Mouse (Mus musculus): ENCODE data around the gene C1galt1c1. TPM values are rescaled to one million over a fixed set of nuclear protein-coding genes. Genes with fewer than 3 reads are reported as not detected.

Gene C1galt1c1
- 20.2 and 22.2 TPM in 2 replicates for polyA plus RNA-seq (2016; fragmentation: Nextera tagmentation; extraction: Ambion mirVana)

DNA sequence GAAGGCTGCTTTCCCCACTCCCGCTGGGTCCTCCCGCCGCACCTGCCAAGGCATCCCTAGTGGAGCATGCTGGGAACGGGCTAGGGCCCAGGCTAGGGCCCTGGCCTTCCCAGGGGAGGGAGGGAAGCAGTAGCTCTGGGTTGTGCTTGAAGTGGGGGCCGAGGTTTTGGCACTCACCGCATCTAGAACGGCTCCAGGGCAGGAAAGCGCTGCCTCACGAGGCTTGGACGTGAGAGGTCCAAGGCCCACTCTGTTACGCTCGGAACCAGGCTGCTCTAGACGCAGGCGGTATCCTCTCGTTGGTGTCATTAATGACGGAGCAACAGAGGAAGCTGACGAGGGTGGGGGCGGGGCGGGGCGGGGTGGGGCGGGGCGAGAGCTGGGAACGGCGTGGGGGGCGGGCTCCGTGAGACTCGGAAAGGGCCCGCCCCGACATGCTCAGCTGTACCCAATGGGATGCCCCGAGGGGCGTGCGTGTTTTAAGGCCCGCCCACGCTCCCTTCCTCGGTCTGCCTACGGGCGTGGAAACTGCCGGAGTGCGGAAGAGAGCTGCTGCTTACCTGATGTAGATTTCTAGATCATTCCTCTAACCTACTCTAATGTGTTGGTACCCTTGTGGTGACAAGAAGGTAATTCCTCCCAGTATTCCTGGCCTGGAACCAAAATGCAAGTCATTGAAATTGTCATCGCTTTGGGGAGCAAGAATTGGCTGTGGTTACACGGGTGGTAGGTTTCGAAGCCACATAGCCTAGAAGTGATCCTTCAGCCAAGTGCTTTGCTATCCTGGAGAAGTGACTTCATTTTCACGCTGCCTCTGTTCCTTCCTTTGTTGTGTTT is at the start of gene C1galt1c1:
C1galt1c1 (minus strand) TSS at position 287 of the 837 bp plus-strand sequence.
- Histone ChIP-seq H3K4me3 (peak within 1 kb of the TSS; percentile 58), H3K9me3 (no peaks in the 10 kb centered on the region), H3K27me3 (ENCODE audit: insufficient read depth, poor library complexity, severe bottlenecking) (no peaks in the 10 kb centered on the region), H3K27ac (peak within 1 kb of the TSS; percentile 91), H3K36me3 (peaks cover 9% of the 10 kb centered on the region; the same call in 1 of the 2 replicates), H3K4me1 (replicated peaks) (peaks cover 7% of the 10 kb centered on the region; the same call in 1 of the 2 replicates)
- DNase-seq (ENCODE audit: low spot score): peak; percentile 87
- 22% methylated on average over 43 of the region's 43 CpGs for WGBS

DNA sequence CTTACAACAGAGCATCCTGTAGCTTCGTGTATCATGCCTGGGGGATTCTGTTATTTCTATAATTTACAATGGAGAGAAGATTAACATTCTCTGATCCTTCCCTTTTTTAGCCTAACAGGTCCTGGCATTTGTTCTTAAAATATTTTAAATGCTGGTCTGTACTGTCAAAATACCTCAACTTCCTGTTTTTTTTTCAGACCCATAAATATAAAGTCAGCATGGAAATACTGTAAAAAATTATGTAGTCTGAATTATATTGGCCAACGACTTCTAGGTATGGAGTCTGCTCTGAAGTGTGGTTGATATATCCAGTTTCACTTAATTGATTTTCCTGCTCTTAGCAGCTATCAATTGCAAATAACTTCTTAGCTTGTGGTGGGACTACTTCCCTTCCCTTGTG is 47.1 kb upstream of the C1galt1c1 start:
- no peak for DNase-seq (ENCODE audit: low spot score)
- H3K4me3 ChIP-seq: no peak overlapping the region
- no peaks in the 10 kb centered on the region for H3K4me1 ChIP-seq (replicated peaks)
- 67% methylated on average over 2 of the region's 2 CpGs for WGBS
- H3K27me3 ChIP-seq (ENCODE audit: insufficient read depth, poor library complexity, severe bottlenecking): no peaks in the 10 kb centered on the region
- no peaks in the 10 kb centered on the region for H3K36me3 ChIP-seq
- no peak overlapping the region for H3K27ac ChIP-seq
- H3K9me3 ChIP-seq: no peaks in the 10 kb centered on the region

- H3K27ac ChIP-seq: no peak overlapping the region
- no peak for DNase-seq (ENCODE audit: low spot score)
- no peak overlapping the region for H3K4me3 ChIP-seq
- no peaks in the 10 kb centered on the region for H3K4me1 ChIP-seq (replicated peaks)
- no peaks in the 10 kb centered on the region for H3K9me3 ChIP-seq
- H3K36me3 ChIP-seq: no peaks in the 10 kb centered on the region
- WGBS: 82% methylated on average over 6 of the region's 6 CpGs
- H3K27me3 ChIP-seq (ENCODE audit: insufficient read depth, poor library complexity, severe bottlenecking): no peaks in the 10 kb centered on the region
Observed at GRCm38 (mm10) chrX:38669111-38669903, 34.4 kb upstream of the C1galt1c1 start.

DNA sequence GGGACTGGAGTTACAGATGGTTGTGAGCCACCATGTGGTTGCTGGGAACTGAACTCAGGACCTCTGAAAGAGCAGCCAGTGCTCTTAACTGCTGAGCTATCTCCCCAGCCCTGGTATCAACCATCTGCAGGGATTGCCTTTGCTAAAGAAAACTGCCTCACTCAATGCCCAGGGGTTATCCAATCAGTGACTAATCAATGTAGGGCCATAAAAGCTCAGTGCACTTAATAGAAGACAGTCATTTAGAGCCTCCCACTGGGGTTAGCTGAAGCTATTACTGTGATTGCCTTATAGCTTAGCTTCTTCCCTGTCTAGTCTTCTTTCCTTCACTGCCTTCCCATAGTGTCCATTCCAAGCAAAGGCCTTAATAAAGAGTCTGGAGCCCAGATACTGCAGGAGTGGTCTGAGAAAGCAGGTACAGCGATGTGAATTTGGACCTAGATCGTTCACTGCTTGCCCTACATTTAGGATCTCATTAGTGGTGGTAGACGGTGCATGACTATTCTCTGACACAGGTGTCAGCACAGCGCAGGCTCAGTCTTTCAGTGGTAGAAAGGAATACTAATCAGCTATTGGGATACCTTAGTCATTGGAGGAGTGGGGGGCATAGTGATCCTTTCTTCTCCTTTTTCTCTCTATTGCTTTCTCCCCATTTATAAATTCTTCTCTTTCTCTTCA is 21.5 kb upstream of the C1galt1c1 start:
- Histone ChIP-seq H3K27ac (no peak overlapping the region), H3K4me1 (replicated peaks) (no peaks in the 10 kb centered on the region), H3K27me3 (ENCODE audit: insufficient read depth, poor library complexity, severe bottlenecking) (no peaks in the 10 kb centered on the region), H3K9me3 (no peaks in the 10 kb centered on the region; the same call in 1 of the 2 replicates), H3K4me3 (no peak overlapping the region), H3K36me3 (no peaks in the 10 kb centered on the region)
- 79% methylated on average over 4 of the region's 4 CpGs for WGBS
- DNase-seq (ENCODE audit: low spot score): no peak

GRCm38 (mm10) chrX:38654681-38655080 is 19.8 kb upstream of the C1galt1c1 start:
- no peaks in the 10 kb centered on the region for H3K36me3 ChIP-seq
- 80% methylated on average over 5 of the region's 5 CpGs for WGBS
- no peaks in the 10 kb centered on the region; the same call in 1 of the 2 replicates for H3K9me3 ChIP-seq

DNA sequence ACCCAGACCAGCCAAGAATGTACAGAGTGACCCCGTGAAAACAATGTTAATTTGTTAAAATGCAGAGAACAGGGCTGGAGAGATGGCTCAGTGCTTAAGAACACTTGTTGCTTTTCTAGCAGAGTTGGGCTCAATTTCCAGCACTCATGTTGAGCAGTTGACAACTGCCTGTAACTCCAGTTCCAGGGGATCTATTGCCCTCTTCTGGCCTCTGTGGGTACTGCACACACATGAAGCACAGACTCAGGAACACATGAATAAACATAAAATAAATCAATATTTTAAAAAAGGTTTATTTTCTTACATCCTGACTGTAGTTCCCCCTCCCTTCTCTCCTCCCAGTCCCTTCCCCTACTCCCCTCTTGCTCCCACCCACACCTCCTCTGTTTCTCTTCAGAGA is 18.3 kb upstream of the C1galt1c1 start:
- Histone ChIP-seq H3K27me3 (ENCODE audit: insufficient read depth, poor library complexity, severe bottlenecking) (no peaks in the 10 kb centered on the region), H3K36me3 (no peaks in the 10 kb centered on the region), H3K27ac (no peak overlapping the region), H3K4me3 (no peak overlapping the region), H3K9me3 (no peaks in the 10 kb centered on the region; the same call in 1 of the 2 replicates), H3K4me1 (replicated peaks) (no peaks in the 10 kb centered on the region)
- 69% methylated on average over 1 of the region's 1 CpGs for WGBS
- no peak for DNase-seq (ENCODE audit: low spot score)

More at GRCm38 (mm10) chrX:38654681-38655080, 19.8 kb upstream of the C1galt1c1 start:
- H3K4me3 ChIP-seq: no peak overlapping the region
- H3K27ac ChIP-seq: no peak overlapping the region
- DNase-seq (ENCODE audit: low spot score): no peak
- no peaks in the 10 kb centered on the region for H3K27me3 ChIP-seq (ENCODE audit: insufficient read depth, poor library complexity, severe bottlenecking)
- H3K4me1 ChIP-seq (replicated peaks): no peaks in the 10 kb centered on the region

GRCm38 (mm10) chrX:38651167-38651566 is 16.3 kb upstream of the C1galt1c1 start:
- Histone ChIP-seq H3K9me3 (no peaks in the 10 kb centered on the region; the same call in 1 of the 2 replicates), H3K4me1 (replicated peaks) (no peaks in the 10 kb centered on the region), H3K27me3 (ENCODE audit: insufficient read depth, poor library complexity, severe bottlenecking) (no peaks in the 10 kb centered on the region), H3K27ac (no peak overlapping the region), H3K36me3 (no peaks in the 10 kb centered on the region), H3K4me3 (no peak overlapping the region)
- no peak for DNase-seq (ENCODE audit: low spot score)
- 39% methylated on average over 5 of the region's 7 CpGs for WGBS

GRCm38 (mm10) chrX:38650404-38651039 is 15.6 kb upstream of the C1galt1c1 start:
- no peak for DNase-seq (ENCODE audit: low spot score)
- Histone ChIP-seq H3K4me3 (no peak overlapping the region), H3K9me3 (no peaks in the 10 kb centered on the region; the same call in 1 of the 2 replicates), H3K36me3 (no peaks in the 10 kb centered on the region), H3K4me1 (replicated peaks) (no peaks in the 10 kb centered on the region), H3K27me3 (ENCODE audit: insufficient read depth, poor library complexity, severe bottlenecking) (no peaks in the 10 kb centered on the region), H3K27ac (no peak overlapping the region)
- WGBS: 70% methylated on average over 9 of the region's 9 CpGs

DNA sequence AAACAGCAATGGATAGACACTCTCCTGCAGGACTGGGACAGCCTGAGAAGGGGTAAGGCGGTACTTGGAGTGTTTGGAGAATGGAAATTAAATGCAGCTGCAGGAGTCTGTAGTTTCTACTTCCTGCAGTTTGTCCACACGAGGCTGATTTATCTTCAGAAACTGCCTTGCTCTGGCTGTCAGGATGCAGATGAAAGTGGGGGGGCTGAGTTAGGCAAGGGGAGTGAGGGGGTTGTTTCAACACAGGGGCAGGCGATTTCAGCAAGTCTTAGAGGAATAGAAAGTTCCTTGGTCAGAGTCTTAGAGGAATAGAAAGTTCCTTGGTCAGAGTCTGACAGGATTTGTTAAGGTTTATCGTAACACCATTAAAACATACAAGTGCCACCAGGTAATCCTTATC is 7.3 kb upstream of the C1galt1c1 start:
- DNase-seq (ENCODE audit: low spot score): no peak
- 69% methylated on average over 4 of the region's 4 CpGs for WGBS
- H3K4me1 ChIP-seq (replicated peaks): no peaks in the 10 kb centered on the region
- no peaks in the 10 kb centered on the region for H3K27me3 ChIP-seq (ENCODE audit: insufficient read depth, poor library complexity, severe bottlenecking)
- no peak overlapping the region for H3K4me3 ChIP-seq
- H3K9me3 ChIP-seq: no peaks in the 10 kb centered on the region
- H3K27ac ChIP-seq: no peak overlapping the region
- no peaks in the 10 kb centered on the region for H3K36me3 ChIP-seq

- no peak overlapping the region for H3K27ac ChIP-seq
- 74% methylated on average over 4 of the region's 4 CpGs for WGBS
- H3K9me3 ChIP-seq: no peaks in the 10 kb centered on the region
- no peak for DNase-seq (ENCODE audit: low spot score)
- no peak overlapping the region for H3K4me3 ChIP-seq
- H3K4me1 ChIP-seq (replicated peaks): no peaks in the 10 kb centered on the region
- H3K36me3 ChIP-seq: no peaks in the 10 kb centered on the region
- no peaks in the 10 kb centered on the region for H3K27me3 ChIP-seq (ENCODE audit: insufficient read depth, poor library complexity, severe bottlenecking)
Observed at GRCm38 (mm10) chrX:38641435-38641834, 6.5 kb upstream of the C1galt1c1 start.

- no peaks in the 10 kb centered on the region for H3K27me3 ChIP-seq (ENCODE audit: insufficient read depth, poor library complexity, severe bottlenecking)
- H3K36me3 ChIP-seq: peaks cover 9% of the 10 kb centered on the region; the same call in 1 of the 2 replicates
- no peak overlapping the region for H3K27ac ChIP-seq
- no peak for DNase-seq (ENCODE audit: low spot score)
- peaks cover 7% of the 10 kb centered on the region; the same call in 1 of the 2 replicates for H3K4me1 ChIP-seq (replicated peaks)
- peak overlapping the region; percentile 58 for H3K4me3 ChIP-seq
- H3K9me3 ChIP-seq: no peaks in the 10 kb centered on the region
Observed at GRCm38 (mm10) chrX:38635638-38635931, 698 bp upstream of the C1galt1c1 start.

DNA sequence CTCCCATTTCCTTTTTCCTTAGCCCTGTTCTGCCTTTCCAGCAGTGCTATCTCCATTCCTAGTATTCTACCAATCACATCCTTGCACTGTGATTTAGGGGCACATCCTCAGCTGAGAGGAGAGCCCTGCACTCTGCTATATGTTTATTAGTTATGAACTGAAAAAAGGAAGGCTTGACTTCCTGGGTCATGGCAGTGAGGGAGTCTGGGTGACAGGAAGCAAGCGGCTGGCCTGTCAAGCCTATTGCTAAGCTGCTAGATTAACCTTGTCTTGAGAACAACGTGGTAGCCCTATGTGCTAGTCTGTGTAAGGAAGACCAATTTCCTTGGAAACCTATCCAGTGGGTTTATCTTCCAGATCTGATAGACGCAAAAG is 33.9 kb downstream of the C1galt1c1 start:
- 24% methylated on average over 3 of the region's 3 CpGs for WGBS
- DNase-seq (ENCODE audit: low spot score): no peak
- Histone ChIP-seq H3K9me3 (no peaks in the 10 kb centered on the region), H3K4me3 (peak overlapping the region; percentile 60), H3K27ac (peak overlapping the region; percentile 84), H3K4me1 (replicated peaks) (no peaks in the 10 kb centered on the region), H3K27me3 (ENCODE audit: insufficient read depth, poor library complexity, severe bottlenecking) (no peaks in the 10 kb centered on the region), H3K36me3 (no peaks in the 10 kb centered on the region)
